Mouse (Mus musculus) neural tube, postnatal 0 days (tissue): ENCODE results near the gene Kdm4d. TPM values are rescaled to one million over a fixed set of nuclear protein-coding genes. Genes with fewer than 3 reads are reported as not detected.

Experiments used
- polyA plus RNA-seq: library from polyadenylated mRNA; unstranded; fragments of >200 nt; fragmentation: Nextera tagmentation; extraction: Ambion mirVana; gene quantifications from 2 replicates; pipeline ENCODE4 v1.2.1, GENCODE M21; 2015

Kdm4d gene
- 1.2 and 1.6 TPM in 2 replicates for polyA plus RNA-seq

GRCm38 (mm10) chr9:14500023-14500915 lies at the start of gene Kdm4d, which contains the start of gene Cwc15:
Kdm4d (minus strand) TSS chr9:14500482.
Cwc15 (plus strand) TSS chr9:14500617.

Other genes starting within 250 kb of the Kdm4d start
- gene Sesn3, start 225.4 kb downstream of the Kdm4d start, polyA plus RNA-seq, result 20.3 and 21.0 TPM in 2 replicates
- 51.6 and 53.3 TPM in 2 replicates for gene Endod1, start 119.0 kb downstream of the Kdm4d start, polyA plus RNA-seq
- gene Cwc15, start 135 bp upstream of the Kdm4d start, polyA plus RNA-seq, result 137 and 142 TPM in 2 replicates
- gene Amotl1, start 144.6 kb upstream of the Kdm4d start, polyA plus RNA-seq, result 4.8 and 5.3 TPM in 2 replicates
- gene Piwil4, start 240.3 kb upstream of the Kdm4d start, polyA plus RNA-seq, result 0.39 and 0.50 TPM in 2 replicates